Mouse (Mus musculus) ovary, postnatal 14 days (tissue): ENCODE measurements around the gene Ddx55.

Experiments used
- DNase-seq: peaks from one replicate; pipeline ENCODE4 v3.0.0; 2022; ENCODE audit warnings: low spot score

Gene Ddx55

GRCm38 (mm10) chr5:124610965-124611364 lies 58.3 kb downstream of the Ddx55 start:
- DNase-seq, result no peak

- no peak for DNase-seq
These were observed 62.0 kb downstream of the Ddx55 start for GRCm38 (mm10) chr5:124614709-124615108.

GRCm38 (mm10) chr5:124618711-124619110 lies 66.0 kb downstream of the Ddx55 start:
- no peak for DNase-seq
